Mouse (Mus musculus) embryo, embryonic 10.5 days (tissue): Measurements from ENCODE around the gene Bend3.
"Not testable (repeated sequence)": the region's sequence is repeated elsewhere in the genome, so short reads cannot be mapped to it uniquely, and the experiment has no call there.

ENCODE experiments used
- DNase-seq: peaks from one replicate; pipeline ENCODE4 v3.0.0-alpha.2; 2015; ENCODE audit warnings: low spot score

Gene Bend3

GRCm38 (mm10) chr10:43480227-43480849 is 1.7 kb downstream of the Bend3 start:
- DNase-seq = peak; percentile 36

- no peak for DNase-seq
Measured at GRCm38 (mm10) chr10:43481179-43481578, 2.5 kb downstream of the Bend3 start.

- no peak for DNase-seq
Measured at GRCm38 (mm10) chr10:43482021-43482420, 3.4 kb downstream of the Bend3 start.

GRCm38 (mm10) chr10:43483426-43483995 is 4.9 kb downstream of the Bend3 start:
- peak; percentile 42 for DNase-seq

GRCm38 (mm10) chr10:43485751-43486268 is 7.2 kb downstream of the Bend3 start:
- DNase-seq = no peak

- DNase-seq = no peak
Measured at GRCm38 (mm10) chr10:43487441-43488010, 8.9 kb downstream of the Bend3 start.

GRCm38 (mm10) chr10:43488258-43488657 is 9.6 kb downstream of the Bend3 start:
- DNase-seq = no peak

GRCm38 (mm10) chr10:43489139-43489538 is 10.5 kb downstream of the Bend3 start:
- no peak for DNase-seq

- peak; percentile 18 for DNase-seq
Measured at GRCm38 (mm10) chr10:43489550-43489949, 10.9 kb downstream of the Bend3 start.

- DNase-seq = no peak
Measured at GRCm38 (mm10) chr10:43490034-43490433, 11.4 kb downstream of the Bend3 start.

GRCm38 (mm10) chr10:43490846-43491245 is 12.2 kb downstream of the Bend3 start:
- no peak for DNase-seq

- DNase-seq = no peak
Measured at GRCm38 (mm10) chr10:43502599-43502998, 24.0 kb downstream of the Bend3 start.

- no peak for DNase-seq
Measured at GRCm38 (mm10) chr10:43504291-43504690, 25.7 kb downstream of the Bend3 start.

GRCm38 (mm10) chr10:43507051-43507450 is 28.4 kb downstream of the Bend3 start:
- DNase-seq = no peak

GRCm38 (mm10) chr10:43509228-43509627 is 30.6 kb downstream of the Bend3 start:
- no peak for DNase-seq

GRCm38 (mm10) chr10:43512976-43513375 is 34.3 kb downstream of the Bend3 start:
- DNase-seq = no peak

- no peak for DNase-seq
Measured at GRCm38 (mm10) chr10:43516992-43517660, 38.5 kb downstream of the Bend3 start.

GRCm38 (mm10) chr10:43517836-43518235 is 39.2 kb downstream of the Bend3 start:
- no peak for DNase-seq

GRCm38 (mm10) chr10:43518368-43518767 is 39.7 kb downstream of the Bend3 start:
- DNase-seq = no peak

GRCm38 (mm10) chr10:43519977-43520376 is 41.3 kb downstream of the Bend3 start:
- DNase-seq = no peak

GRCm38 (mm10) chr10:43523931-43524330 is 45.3 kb downstream of the Bend3 start, which contains the start of gene Gm9803:
Gene Gm9803, plus strand, starts transcription at chr10:43524084.
- not testable (repeated sequence) for DNase-seq
